Mouse (Mus musculus): ENCODE results near the gene Tle3.

DNA sequence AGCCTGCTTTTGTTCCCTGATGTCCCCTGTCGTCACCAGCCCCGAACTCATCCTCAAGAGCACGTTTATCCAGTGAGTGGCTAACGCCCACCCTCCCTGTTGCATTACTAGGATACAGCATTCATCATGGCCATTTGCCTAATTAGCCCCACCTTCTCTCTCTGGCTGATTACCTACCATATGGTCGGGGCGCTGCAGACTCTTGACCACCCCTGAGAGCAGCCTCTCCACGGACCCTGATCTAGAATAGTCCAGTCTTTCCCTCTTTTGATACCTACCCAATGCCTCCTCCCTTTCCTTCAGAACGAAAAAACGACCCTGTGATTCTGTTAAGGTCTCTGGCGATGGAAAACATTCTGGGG lies 85.0 kb downstream of the Tle3 start:
- TF ChIP-seq POLR2A (IDR thresholded peaks at IDR 0.05; ENCODE audit: extremely low read depth, insufficient read depth, low read length) (no peak), CTCF (IDR thresholded peaks at IDR 0.05; ENCODE audit: low read depth, low read length) (no peak)

All from liver, adult 2 months (tissue).